Mouse (Mus musculus) embryonic fibroblast, embryonic 13.5 days (primary cell): ENCODE data around the gene Tmem200a. TPM values are rescaled to one million over a fixed set of nuclear protein-coding genes. Genes with fewer than 3 reads are reported as not detected.

Experiments
- H3K27ac ChIP-seq: 2 replicates; pipeline ENCODE4 v1.5.1; 2012; ENCODE audit warnings: low read length, control low read depth, inconsistent platforms; ENCODE audit not compliant: insufficient read depth
- H3K4me1 ChIP-seq: 2 replicates; pipeline ENCODE4 v1.6.1; 2011; ENCODE audit warnings: low read length; ENCODE audit not compliant: control insufficient read depth, insufficient read depth
- H3K4me3 ChIP-seq: 2 replicates; pipeline ENCODE4 v1.5.1; 2011; ENCODE audit warnings: mild to moderate bottlenecking, control low read depth, low read length; ENCODE audit not compliant: insufficient read depth
- CTCF ChIP-seq: IDR thresholded peaks from 2 replicates; pipeline ENCODE4 v1.5.1; 2011; ENCODE audit warnings: mild to moderate bottlenecking, control low read depth, low read length, moderate library complexity, borderline replicate concordance; ENCODE audit not compliant: insufficient read depth
- POLR2A ChIP-seq: IDR thresholded peaks from 2 replicates; pipeline ENCODE4 v1.6.1; 2011; ENCODE audit warnings: low read depth, mild to moderate bottlenecking, control low read depth, low read length, moderate library complexity
- polyA plus RNA-seq: library from polyadenylated mRNA; stranded (reverse); fragments of >200 nt; gene quantifications from 2 replicates; pipeline ENCODE4 v1.2.4, GENCODE M21; 2011; ENCODE audit warnings: low read depth; ENCODE audit not compliant: missing spikeins, insufficient read length

Tmem200a gene
- polyA plus RNA-seq, 1 experiment, result 9.8 TPM

- no peaks in the 10 kb centered on the region for H3K4me1 ChIP-seq
- TF ChIP-seq POLR2A (no peak), CTCF (no peak)
- H3K4me3 ChIP-seq, result no peak overlapping the region
- no peak overlapping the region for H3K27ac ChIP-seq
Measured at GRCm38 (mm10) chr10:25887225-25887624, 191.6 kb downstream of the Tmem200a start.

GRCm38 (mm10) chr10:25884512-25884911 is 194.3 kb downstream of the Tmem200a start:
- Histone ChIP-seq H3K27ac (no peak overlapping the region), H3K4me3 (no peak overlapping the region), H3K4me1 (no peaks in the 10 kb centered on the region)
- TF ChIP-seq POLR2A (no peak), CTCF (no peak)

GRCm38 (mm10) chr10:25877731-25878130 is 201.1 kb downstream of the Tmem200a start:
- TF ChIP-seq CTCF (no peak), POLR2A (no peak)
- Histone ChIP-seq H3K27ac (no peak overlapping the region), H3K4me3 (no peak overlapping the region), H3K4me1 (no peaks in the 10 kb centered on the region; the same call in 1 of the 2 replicates)

- Histone ChIP-seq H3K4me1 (no peaks in the 10 kb centered on the region; the same call in 1 of the 2 replicates), H3K27ac (no peak overlapping the region), H3K4me3 (no peak overlapping the region)
- TF ChIP-seq CTCF (no peak), POLR2A (no peak)
Measured at GRCm38 (mm10) chr10:25876809-25877208, 202.0 kb downstream of the Tmem200a start.

GRCm38 (mm10) chr10:25868739-25869138 is 210.1 kb downstream of the Tmem200a start:
- H3K27ac ChIP-seq, result no peak overlapping the region
- TF ChIP-seq CTCF (no peak), POLR2A (no peak)
- H3K4me3 ChIP-seq, result no peak overlapping the region
- H3K4me1 ChIP-seq, result no peaks in the 10 kb centered on the region

Other genes with a start within 250 kb of the Tmem200a start
- not detected in 2 replicates for gene Gm9767, start 797 bp downstream of the Tmem200a start, polyA plus RNA-seq
- gene Samd3, start 150.7 kb upstream of the Tmem200a start, polyA plus RNA-seq, result not detected in 2 replicates